Mouse (Mus musculus): ENCODE results near the gene Samd1. TPM values are rescaled to one million over a fixed set of nuclear protein-coding genes. Genes with fewer than 3 reads are reported as not detected.

The Samd1 gene
- total and polyA plus RNA-seq, 3 experiments, result 111 to 121 TPM; not detected in 1

DNA sequence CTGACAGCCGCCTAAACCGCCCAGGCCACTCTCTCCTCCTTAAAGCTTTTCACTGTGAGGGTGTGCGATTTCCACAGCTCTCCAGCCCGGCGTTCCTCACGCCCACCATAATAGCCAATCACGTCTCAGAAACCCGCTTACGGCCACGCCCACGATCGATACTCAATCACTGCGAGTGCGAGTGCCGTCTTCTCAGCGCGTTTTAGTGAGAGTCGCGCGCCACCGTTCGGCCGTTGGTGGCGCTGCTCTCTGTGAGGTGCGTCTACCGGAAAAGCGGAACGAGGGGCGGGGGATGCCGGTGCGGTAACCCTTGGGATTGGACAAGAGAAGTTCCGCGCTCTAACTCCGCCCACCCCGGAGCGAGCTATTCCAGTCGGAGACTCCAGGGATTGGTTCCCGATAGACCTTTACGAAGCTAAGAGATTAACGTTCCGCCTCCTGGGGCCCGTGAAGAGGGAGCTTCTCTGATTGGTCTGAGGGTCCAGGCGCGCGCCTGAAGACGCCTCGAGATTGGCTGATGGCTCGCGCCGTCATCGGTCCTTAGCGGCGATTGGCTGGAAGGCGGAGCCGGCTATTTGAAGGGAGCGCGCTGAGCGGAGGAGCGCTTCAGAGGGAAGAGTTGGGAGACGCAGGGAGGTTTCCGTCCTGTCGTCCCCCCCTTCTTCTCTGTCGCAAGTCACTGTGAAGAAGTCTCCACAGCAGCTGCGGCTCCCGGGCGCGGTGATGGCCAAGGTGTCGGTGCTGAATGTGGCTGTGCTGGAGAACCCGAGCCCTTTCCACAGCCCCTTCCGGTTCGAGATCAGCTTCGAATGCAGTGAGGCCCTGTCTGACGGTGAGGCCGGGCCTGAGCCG, 42.1 kb upstream of the Samd1 start, which contains the start of the genes Gm10644 and Asf1b:
Gene Gm10644 (minus strand): TSS at position 100 of the 852 bp plus-strand sequence.
Gene Asf1b (plus strand): TSS at position 402 of the 852 bp plus-strand sequence.
- peak within 1 kb of the TSS; percentile 76 for H3K9ac ChIP-seq (ENCODE audit: control insufficient read depth, low read depth, low read length, poor library complexity, severe bottlenecking)
- peaks cover 0 to 8% of the 10 kb centered on the region in 2 experiments; a peak in 2 of 4 replicates for H3K36me3 ChIP-seq (ENCODE audit: control insufficient read depth in 1 of 2, insufficient read depth in 2 of 2, low read length in 2 of 2)
- peak within 1 kb of the TSS; percentile 45 for H3K27ac ChIP-seq (ENCODE audit: control insufficient read depth, low read depth, low read length)
- H3K9me3 ChIP-seq (replicated peaks; ENCODE audit: insufficient read depth, low read length), result no peaks in the 10 kb centered on the region
- peak; percentile 100 for DNase-seq (ENCODE audit: low read depth, low spot score)
- no peaks in the 10 kb centered on the region for H3K27me3 ChIP-seq (ENCODE audit: control insufficient read depth in 1 of 2, insufficient read depth in 2 of 2, low read length in 2 of 2)
- peak within 1 kb of the TSS; percentile 78 to 84 for H3K4me3 ChIP-seq (ENCODE audit: control insufficient read depth in 1 of 2, insufficient read depth in 1 of 2, low read depth in 2 of 2, low read length in 2 of 2)
- peaks cover 4 to 7% of the 10 kb centered on the region in 2 experiments; a peak in 3 of 4 replicates for H3K4me1 ChIP-seq (ENCODE audit: control insufficient read depth in 1 of 2, insufficient read depth in 2 of 2, low read length in 2 of 2)
- peaks cover 23% of the 10 kb centered on the region for H3K79me2 ChIP-seq (ENCODE audit: control insufficient read depth, insufficient read depth, low read length, poor library complexity)
- TF ChIP-seq MAZ (IDR thresholded peaks at IDR 0.05; ENCODE audit: low read depth, low read length) (peak; percentile 81; the same call in 1 of the 2 replicates), POLR2AphosphoS5 (IDR thresholded peaks at IDR 0.05; ENCODE audit: borderline replicate concordance, low read depth, low read length) (no peak), SIN3A (IDR thresholded peaks at IDR 0.05; ENCODE audit: low read length) (peak; percentile 87), RAD21 (IDR thresholded peaks at IDR 0.05; ENCODE audit: low read depth, low read length) (peak; percentile 85), CHD2 (IDR thresholded peaks at IDR 0.05; ENCODE audit: low read length) (no peak; the same call in 1 of the 2 replicates), MAX (IDR thresholded peaks at IDR 0.05; ENCODE audit: low read length) (peak; percentile 68; the same call in 1 of the 2 replicates), USF2 (IDR thresholded peaks at IDR 0.05; ENCODE audit: borderline replicate concordance in 1 of 2, insufficient read depth in 1 of 2, low read depth in 1 of 2, low read length in 2 of 2) (no peak), SMC3 (IDR thresholded peaks at IDR 0.05; ENCODE audit: low read depth, low read length) (peak; percentile 67), TBP (IDR thresholded peaks at IDR 0.05; ENCODE audit: low read depth, low read length) (peak; percentile 83), CHD1 (IDR thresholded peaks at IDR 0.05; ENCODE audit: low read depth, low read length) (no peak), ZC3H11A (IDR thresholded peaks at IDR 0.05; ENCODE audit: low read depth, low read length) (peak; percentile 55), JUND (IDR thresholded peaks at IDR 0.05; ENCODE audit: low read depth, low read length) (no peak), ZKSCAN1 (IDR thresholded peaks at IDR 0.05; ENCODE audit: low read depth, low read length) (no peak), CTCF (IDR thresholded peaks at IDR 0.05 in 2 of 3, conservative IDR thresholded peaks at IDR 0.05 in 1 of 3; ENCODE audit: control insufficient read depth in 1 of 3, insufficient read depth in 1 of 3, low read depth in 2 of 3, low read length in 3 of 3, poor library complexity in 1 of 3, severe bottlenecking in 1 of 3) (peak; percentile 51 to 98 (median 85)), POLR2A (IDR thresholded peaks at IDR 0.05; ENCODE audit: control insufficient read depth in 1 of 2, insufficient read depth in 1 of 2, low read depth in 1 of 2, low read length in 2 of 2, poor library complexity in 1 of 2) (peak; percentile 84 to 95), BHLHE40 (IDR thresholded peaks at IDR 0.05; ENCODE audit: borderline replicate concordance, low read depth, low read length) (0 out of 2 replicates have a peak, but pooled peaks have one; percentile 24), USF1 (IDR thresholded peaks at IDR 0.05; ENCODE audit: low read depth, low read length) (no peak), GATA1 (IDR thresholded peaks at IDR 0.05; ENCODE audit: low read depth, low read length) (no peak), TCF12 (IDR thresholded peaks at IDR 0.05; ENCODE audit: low read depth, low read length) (peak; percentile 32; the same call in 1 of the 2 replicates), MAFK (IDR thresholded peaks at IDR 0.05; ENCODE audit: borderline replicate concordance, low read depth, low read length) (no peak), KAT2A (conservative IDR thresholded peaks at IDR 0.05; ENCODE audit: low read depth, low read length) (peak; percentile 49; the same call in 1 of the 2 replicates), POLR2AphosphoS2 (IDR thresholded peaks at IDR 0.05; ENCODE audit: low read length) (peak; percentile 87), MXI1 (IDR thresholded peaks at IDR 0.05; ENCODE audit: low read depth, low read length) (peak; percentile 69), ETS1 (IDR thresholded peaks at IDR 0.05; ENCODE audit: low read depth, low read length) (peak; percentile 41; the same call in 1 of the 2 replicates), E2F4 (IDR thresholded peaks at IDR 0.05; ENCODE audit: borderline replicate concordance, low read depth, low read length) (peak; percentile 84; the same call in 1 of the 2 replicates), ZMIZ1 (IDR thresholded peaks at IDR 0.05; ENCODE audit: low read depth, low read length) (peak; percentile 73), TAL1 (IDR thresholded peaks at IDR 0.05; ENCODE audit: low read length) (no peak), GABPA (IDR thresholded peaks at IDR 0.05; ENCODE audit: low read depth, low read length) (no peak), EP300 (IDR thresholded peaks at IDR 0.05; ENCODE audit: low read depth in 1 of 2, low read length in 2 of 2) (no peak), ZNF384 (IDR thresholded peaks at IDR 0.05; ENCODE audit: low read depth, low read length) (no peak), NRF1 (IDR thresholded peaks at IDR 0.05; ENCODE audit: insufficient read depth, low read depth, low read length, poor library complexity, severe bottlenecking) (peak; percentile 25; the same call in 1 of the 2 replicates), MYC (IDR thresholded peaks at IDR 0.05; ENCODE audit: low read depth, low read length) (peak; percentile 68; the same call in 1 of the 2 replicates), MEF2A (IDR thresholded peaks at IDR 0.05; ENCODE audit: extremely low read depth, insufficient replicate concordance, low read depth, low read length, poor library complexity, severe bottlenecking) (no peak), NELFE (IDR thresholded peaks at IDR 0.05; ENCODE audit: low read depth, low read length) (peak; percentile 85), MYB (IDR thresholded peaks at IDR 0.05; ENCODE audit: low read depth, low read length) (no peak)

Measured in MEL (cell line).